Mouse (Mus musculus) kidney, embryonic 16.5 days (tissue): ENCODE data around the gene 4933428G20Rik. TPM values are rescaled to one million over a fixed set of nuclear protein-coding genes. Genes with fewer than 3 reads are reported as not detected.

ENCODE experiments used
- ATAC-seq: fragments of 200-750 bp; cut with Nextera tagmentation; 2 replicates; pipeline ENCODE4 v1.8.0; 2017; ENCODE audit warnings: moderate TSS enrichment; ENCODE audit not compliant: low FRiP score, low TSS enrichment
- H3K27ac ChIP-seq: fragments of 300-500 bp; sonication (generic); 2 replicates; pipeline ENCODE4 v1.5.1; 2014; ENCODE audit warnings: low read length
- H3K27me3 ChIP-seq: fragments of 300-500 bp; sonication (generic); 2 replicates; pipeline ENCODE4 v1.6.1; 2014; ENCODE audit warnings: low read length, control low read depth, mixed read lengths; ENCODE audit not compliant: insufficient read depth
- H3K36me3 ChIP-seq: fragments of 300-500 bp; sonication (generic); 2 replicates; pipeline ENCODE4 v1.6.1; 2014; ENCODE audit warnings: low read length, control low read depth, mixed read lengths; ENCODE audit not compliant: insufficient read depth
- H3K4me1 ChIP-seq: fragments of 300-500 bp; sonication (generic); 2 replicates; pipeline ENCODE4 v1.6.1; 2014; ENCODE audit warnings: low read length, control low read depth, mixed read lengths; ENCODE audit not compliant: insufficient read depth
- H3K4me2 ChIP-seq: fragments of 300-500 bp; sonication (generic); replicated peaks from 2 replicates; pipeline ENCODE4 v1.6.1; 2014; ENCODE audit warnings: low read depth, low read length
- H3K4me3 ChIP-seq: fragments of 300-500 bp; sonication (generic); 2 replicates; pipeline ENCODE4 v1.5.1; 2014; ENCODE audit warnings: mild to moderate bottlenecking, low read length
- H3K9ac ChIP-seq: fragments of 300-500 bp; sonication (generic); replicated peaks from 2 replicates; pipeline ENCODE4 v1.6.1; 2014; ENCODE audit warnings: low read length
- H3K9me3 ChIP-seq: fragments of 300-500 bp; sonication (generic); 2 replicates; pipeline ENCODE4 v1.6.1; 2016; ENCODE audit warnings: low read length, control low read depth
- WGBS: fragments of 180-500 bp; shearing (Covaris S2); extraction: QIAGEN DNeasy Blood & Tissue Kit; methylation state at CpG from one replicate; pipeline ENCODE4 v1.1.7; 2014; 5-methylcytosine and 5-hydroxymethylcytosine counted together
- polyA plus RNA-seq: library from polyadenylated mRNA; unstranded; fragments of >200 nt; fragmentation: Nextera tagmentation; extraction: Ambion mirVana; gene quantifications from 2 replicates; pipeline ENCODE4 v1.2.1, GENCODE M21; 2015

4933428G20Rik gene
- polyA plus RNA-seq, 1 experiment from 2014 or later: 0.75 TPM

DNA sequence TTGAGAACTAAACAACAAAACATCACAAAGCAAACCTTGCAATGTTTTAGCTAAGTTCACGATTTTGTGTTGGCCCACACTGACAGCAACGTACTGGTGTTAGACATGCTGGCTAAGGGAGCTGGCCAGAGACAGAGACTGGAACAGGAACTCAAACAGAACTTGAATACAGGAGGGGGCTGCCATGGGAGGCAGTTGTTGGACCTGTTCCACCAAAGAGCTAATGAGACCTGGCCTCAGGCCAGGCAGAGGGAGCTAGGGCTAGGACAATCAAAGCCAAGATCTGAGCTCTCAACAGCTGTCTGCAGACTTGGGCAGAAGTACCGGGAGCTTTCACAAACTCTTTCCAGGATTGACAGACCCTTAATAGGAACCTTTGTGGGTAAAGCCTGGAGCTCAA lies 40.5 kb upstream of the 4933428G20Rik start:
- no peak overlapping the region for H3K27ac ChIP-seq
- no peak overlapping the region for H3K4me3 ChIP-seq
- no peaks in the 10 kb centered on the region for H3K9me3 ChIP-seq
- WGBS: 53% methylated on average over 3 of the region's 3 CpGs
- H3K27me3 ChIP-seq: peaks cover 69% of the 10 kb centered on the region
- H3K4me2 ChIP-seq: no peak overlapping the region
- H3K4me1 ChIP-seq: peaks cover 41% of the 10 kb centered on the region
- ATAC-seq: no peak
- H3K36me3 ChIP-seq: no peaks in the 10 kb centered on the region
- no peak overlapping the region for H3K9ac ChIP-seq

GRCm38 (mm10) chr11:97540136-97540535 lies 40.0 kb upstream of the 4933428G20Rik start:
- H3K36me3 ChIP-seq: no peaks in the 10 kb centered on the region
- H3K4me3 ChIP-seq: no peak overlapping the region
- H3K9me3 ChIP-seq: no peaks in the 10 kb centered on the region
- H3K4me1 ChIP-seq: peaks cover 41% of the 10 kb centered on the region
- no peak overlapping the region for H3K9ac ChIP-seq
- H3K27me3 ChIP-seq: peaks cover 69% of the 10 kb centered on the region
- 48% methylated on average over 3 of the region's 3 CpGs for WGBS
- no peak overlapping the region for H3K4me2 ChIP-seq
- no peak overlapping the region for H3K27ac ChIP-seq
- ATAC-seq: no peak

DNA sequence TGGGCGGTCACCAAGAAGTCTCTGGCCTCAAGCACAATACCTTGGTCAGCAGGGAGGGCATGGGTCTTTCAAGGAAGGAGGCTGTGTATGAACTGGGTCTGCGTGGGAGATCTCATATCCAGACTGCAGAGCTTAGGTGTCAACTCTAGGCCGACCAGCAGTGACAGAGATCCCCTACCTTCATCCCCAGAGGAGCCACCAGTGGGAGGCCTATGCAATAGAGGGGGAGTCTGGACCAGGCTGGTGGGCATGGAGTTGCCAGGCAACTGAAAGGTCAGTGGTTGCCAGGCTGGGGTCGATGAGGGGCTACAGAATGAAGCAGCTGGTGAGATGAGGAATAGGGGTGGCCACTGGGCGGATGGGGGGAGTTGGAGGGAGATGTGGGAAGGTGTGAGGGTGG lies 39.5 kb upstream of the 4933428G20Rik start:
- no peak for ATAC-seq
- WGBS: 67% methylated on average over 5 of the region's 5 CpGs
- Histone ChIP-seq H3K9me3 (no peaks in the 10 kb centered on the region), H3K9ac (no peak overlapping the region), H3K4me2 (no peak overlapping the region), H3K4me3 (no peak overlapping the region), H3K27ac (no peak overlapping the region), H3K36me3 (no peaks in the 10 kb centered on the region), H3K4me1 (peaks cover 46% of the 10 kb centered on the region), H3K27me3 (peaks cover 69% of the 10 kb centered on the region)

DNA sequence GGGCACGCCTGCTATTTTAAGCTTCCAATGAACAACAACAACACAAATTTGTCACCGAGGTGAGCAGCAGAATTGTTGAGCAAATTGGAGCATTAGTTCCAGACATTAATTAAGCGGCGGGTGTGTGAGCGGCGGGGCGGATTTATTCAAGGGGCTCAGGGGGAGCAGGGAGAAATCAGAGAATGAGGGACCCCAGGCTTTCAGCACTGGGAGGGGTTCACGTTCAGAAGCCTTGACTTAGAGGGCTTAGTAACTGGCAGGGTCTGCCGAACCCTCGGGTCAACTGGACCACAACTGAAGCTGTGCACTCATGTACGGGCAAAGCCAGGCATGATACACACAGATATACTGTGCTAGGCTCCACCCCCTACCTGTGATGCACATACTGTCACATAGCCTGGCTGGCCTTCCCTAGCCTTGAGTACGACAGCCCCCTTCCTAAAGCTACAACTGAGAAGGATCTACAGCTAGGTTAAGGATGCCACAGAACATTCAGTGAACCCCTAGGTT lies 37.5 kb upstream of the 4933428G20Rik start:
- WGBS: 27% methylated on average over 12 of the region's 12 CpGs
- Histone ChIP-seq H3K9ac (0 out of 2 replicates have a peak overlapping the region, but pooled peaks have one; percentile 57), H3K4me3 (no peak overlapping the region; the same call in 1 of the 2 replicates), H3K4me2 (peak overlapping the region; percentile 72), H3K27ac (no peak overlapping the region), H3K27me3 (peaks cover 77% of the 10 kb centered on the region), H3K4me1 (peaks cover 47% of the 10 kb centered on the region), H3K9me3 (no peaks in the 10 kb centered on the region), H3K36me3 (no peaks in the 10 kb centered on the region)
- no peak for ATAC-seq

- WGBS: 1% methylated on average over 36 of the region's 36 CpGs
- no peaks in the 10 kb centered on the region for H3K36me3 ChIP-seq
- H3K4me3 ChIP-seq: peak overlapping the region; percentile 44
- H3K4me1 ChIP-seq: peaks cover 48% of the 10 kb centered on the region
- H3K9me3 ChIP-seq: no peaks in the 10 kb centered on the region
- H3K27me3 ChIP-seq: peaks cover 82% of the 10 kb centered on the region
- H3K27ac ChIP-seq: no peak overlapping the region
- H3K4me2 ChIP-seq: peak overlapping the region; percentile 72
- peak overlapping the region; percentile 57; the same call in 1 of the 2 replicates for H3K9ac ChIP-seq
- ATAC-seq: peak; percentile 66
Observed at GRCm38 (mm10) chr11:97536835-97537579, 36.9 kb upstream of the 4933428G20Rik start.

GRCm38 (mm10) chr11:97536083-97536747 lies 36.1 kb upstream of the 4933428G20Rik start:
- WGBS: 9% methylated on average over 35 of the region's 35 CpGs

DNA sequence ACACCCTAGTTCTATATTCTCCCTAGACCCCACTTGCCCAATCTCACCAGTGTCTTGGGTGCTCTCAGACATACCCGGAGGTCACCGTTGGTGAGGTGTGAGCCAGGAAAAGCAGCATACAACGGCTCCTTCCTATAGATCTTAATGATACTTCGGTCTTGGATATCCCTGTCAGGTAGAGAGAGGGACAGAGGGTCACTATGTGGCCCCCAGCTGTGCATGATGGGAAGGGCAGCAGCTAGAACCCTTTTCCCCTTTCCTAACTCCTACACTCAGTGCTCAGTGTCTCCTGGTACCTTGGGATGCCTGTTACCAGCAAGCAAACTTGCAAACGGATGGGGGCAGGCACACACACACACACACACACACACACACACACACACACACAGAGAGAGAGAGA lies 35.5 kb upstream of the 4933428G20Rik start:
- H3K4me1 ChIP-seq: peaks cover 47% of the 10 kb centered on the region
- 49% methylated on average over 5 of the region's 5 CpGs for WGBS
- H3K4me2 ChIP-seq: no peak overlapping the region
- peaks cover 79% of the 10 kb centered on the region for H3K27me3 ChIP-seq
- H3K9ac ChIP-seq: no peak overlapping the region
- H3K4me3 ChIP-seq: no peak overlapping the region
- no peak overlapping the region for H3K27ac ChIP-seq
- H3K36me3 ChIP-seq: no peaks in the 10 kb centered on the region
- ATAC-seq: no peak
- H3K9me3 ChIP-seq: no peaks in the 10 kb centered on the region

More at GRCm38 (mm10) chr11:97536083-97536747, 36.1 kb upstream of the 4933428G20Rik start:
- Histone ChIP-seq H3K36me3 (no peaks in the 10 kb centered on the region), H3K9me3 (no peaks in the 10 kb centered on the region), H3K4me2 (peak overlapping the region; percentile 72), H3K4me1 (peaks cover 52% of the 10 kb centered on the region), H3K4me3 (peak overlapping the region; percentile 44), H3K27ac (no peak overlapping the region), H3K9ac (no peak overlapping the region), H3K27me3 (peaks cover 77% of the 10 kb centered on the region)
- no peak for ATAC-seq

DNA sequence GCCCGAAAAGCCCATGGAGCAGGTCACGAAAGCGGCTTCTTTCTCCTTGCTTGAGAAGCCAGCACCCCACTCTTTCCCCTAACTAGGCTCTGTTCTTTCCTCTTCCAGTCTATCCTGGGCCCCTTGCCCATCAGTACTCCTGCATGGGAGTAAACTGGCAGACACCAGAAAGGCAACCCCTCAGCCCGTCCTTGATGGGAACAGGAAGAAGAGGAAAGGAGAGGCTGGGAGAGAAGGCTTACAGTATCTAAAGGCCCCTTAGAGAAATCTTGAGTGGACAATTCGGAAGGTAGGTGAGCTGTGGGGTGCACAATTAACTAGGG lies 35.1 kb upstream of the 4933428G20Rik start:
- Histone ChIP-seq H3K4me1 (peaks cover 43% of the 10 kb centered on the region), H3K27me3 (peaks cover 79% of the 10 kb centered on the region), H3K4me2 (no peak overlapping the region), H3K27ac (no peak overlapping the region), H3K36me3 (no peaks in the 10 kb centered on the region), H3K9me3 (no peaks in the 10 kb centered on the region), H3K9ac (no peak overlapping the region), H3K4me3 (peak overlapping the region; percentile 32; the same call in 1 of the 2 replicates)
- ATAC-seq: no peak
- WGBS: 26% methylated on average over 5 of the region's 5 CpGs

DNA sequence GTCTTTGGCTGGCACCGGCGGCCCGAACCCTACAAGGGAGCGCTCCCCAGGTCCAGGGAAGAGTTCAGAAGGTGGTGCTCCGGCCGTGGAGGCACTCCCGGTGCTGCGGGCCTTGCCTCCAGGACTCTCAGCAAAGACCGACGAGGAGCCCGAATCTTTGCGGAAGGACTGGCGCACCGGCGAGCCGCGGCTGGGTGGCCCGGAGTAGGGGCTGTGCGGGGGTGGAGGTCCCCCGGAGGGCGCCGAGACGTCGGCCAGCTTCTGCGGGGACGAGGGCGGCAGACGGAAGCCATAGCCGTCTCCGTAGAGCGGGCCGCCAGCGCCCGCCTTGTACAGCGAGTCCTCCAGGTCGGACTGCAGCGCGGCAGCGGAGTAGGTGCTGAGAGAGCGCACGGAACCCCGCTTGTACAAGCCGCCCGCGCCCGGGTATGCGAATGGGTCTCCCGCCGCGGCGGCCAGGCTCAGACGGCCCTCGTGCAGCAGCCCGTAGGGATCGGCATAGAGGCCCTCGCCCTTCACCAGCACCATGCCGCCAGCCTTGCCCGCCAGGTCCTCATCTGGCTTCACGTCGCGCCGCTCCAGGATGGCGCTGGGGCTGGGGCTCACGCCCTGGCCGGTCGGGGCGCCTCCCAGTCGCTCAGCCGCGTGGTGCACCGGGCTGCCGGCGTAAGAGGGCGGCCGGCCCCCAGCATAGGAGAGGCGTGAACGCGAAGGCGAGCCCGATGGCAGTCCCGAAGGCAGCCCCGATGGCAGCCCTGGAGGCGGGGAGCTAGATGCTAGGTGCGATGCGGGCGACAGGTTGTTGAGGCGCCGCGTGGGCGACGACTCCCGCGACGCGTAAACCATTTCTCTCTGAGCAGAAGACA lies 34.5 kb upstream of the 4933428G20Rik start:
- WGBS: 2% methylated on average over 90 of the region's 95 CpGs
- no peaks in the 10 kb centered on the region for H3K36me3 ChIP-seq

More for the DNA sequence above, 34.5 kb upstream of the 4933428G20Rik start:
- Histone ChIP-seq H3K4me3 (peak overlapping the region; percentile 32), H3K9me3 (no peaks in the 10 kb centered on the region), H3K27me3 (peaks cover 79% of the 10 kb centered on the region), H3K9ac (0 out of 2 replicates have a peak overlapping the region, but pooled peaks have one; percentile 22), H3K4me1 (peaks cover 43% of the 10 kb centered on the region), H3K27ac (no peak overlapping the region), H3K4me2 (peak overlapping the region; percentile 46)
- ATAC-seq: no peak
